Mouse (Mus musculus): Measurements from ENCODE around the gene Rab10.

DNA sequence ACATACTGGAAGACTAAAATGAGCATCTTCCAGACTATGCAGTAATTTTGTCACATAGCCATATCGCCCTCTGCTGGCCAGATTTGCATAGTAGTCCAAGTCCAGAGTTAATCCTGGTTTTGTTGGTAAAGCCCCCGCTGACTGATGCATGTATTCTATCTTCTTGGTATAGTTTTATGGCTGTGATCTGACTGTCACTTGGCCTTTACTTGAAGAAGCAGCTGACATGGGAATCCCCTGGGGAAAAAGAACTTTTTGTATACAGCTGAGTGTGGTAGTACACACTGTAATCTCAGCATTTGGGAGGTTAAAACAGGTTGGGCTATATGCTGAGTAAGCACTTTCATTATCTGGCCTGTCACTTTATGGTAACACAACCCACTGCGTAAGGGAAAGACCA lies 49.5 kb upstream of the Rab10 start:
- TF ChIP-seq CTCF (IDR thresholded peaks at IDR 0.05) (peak; percentile 80), EP300 (IDR thresholded peaks at IDR 0.05) (no peak)

Data from lung, postnatal 0 days (tissue).